Mouse (Mus musculus): Measurements from ENCODE around the gene Naa35. TPM values are rescaled to one million over a fixed set of nuclear protein-coding genes. Genes with fewer than 3 reads are reported as not detected.

Naa35 gene
- polyA plus RNA-seq, 1 experiment from 2014 or later, result 179 TPM

DNA sequence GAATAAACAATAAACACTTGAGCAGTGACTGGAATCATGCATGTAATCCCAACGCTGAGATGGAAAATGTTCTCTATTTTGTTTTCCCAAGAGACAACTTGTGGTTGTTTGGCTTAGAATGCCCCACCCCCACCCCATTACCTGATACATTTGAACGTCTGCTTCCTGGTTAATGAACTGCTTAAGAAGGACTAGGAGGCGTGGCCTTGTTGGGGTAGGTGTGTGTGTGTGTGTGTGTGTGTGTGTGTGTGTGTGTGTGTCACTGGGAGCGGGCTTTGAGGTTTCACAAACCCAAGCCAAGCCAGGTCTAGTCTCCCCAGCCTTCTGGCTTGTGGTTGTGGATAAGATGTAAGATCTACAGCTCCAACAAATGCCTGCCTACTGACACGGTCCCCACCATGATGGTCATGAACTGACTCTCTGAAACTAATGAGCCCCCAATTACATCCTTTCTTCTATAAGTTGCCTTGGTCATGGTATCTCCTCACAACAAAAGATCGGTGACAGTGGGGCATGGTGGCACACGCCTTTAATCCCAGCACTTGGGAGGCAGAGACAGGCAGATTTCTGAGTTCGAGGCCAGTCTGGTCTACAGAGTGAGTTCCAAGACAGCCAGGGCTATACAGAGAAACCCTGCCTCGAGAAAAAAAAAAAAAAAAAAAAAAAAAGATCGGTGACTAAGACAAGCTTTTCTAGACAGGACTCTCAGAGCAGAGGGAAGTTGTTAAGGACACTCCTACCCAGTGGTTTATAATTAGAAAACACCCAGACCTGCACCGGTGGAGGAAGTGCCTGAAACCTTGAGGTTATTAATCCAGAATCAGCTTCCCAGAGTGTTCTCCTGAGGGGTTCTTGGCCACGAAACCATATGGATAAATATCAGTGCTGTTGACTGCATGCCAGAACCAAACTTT lies 91.5 kb downstream of the Naa35 start:
- no peak for ATAC-seq
- no peak overlapping the region for H3K4me3 ChIP-seq
- H3K27me3 ChIP-seq, result no peaks in the 10 kb centered on the region
- peak overlapping the region; percentile 82; the same call in 1 of the 2 replicates for H3K4me2 ChIP-seq
- no peak overlapping the region for H3K9ac ChIP-seq
- no peak overlapping the region for H3K27ac ChIP-seq
- H3K9me3 ChIP-seq (replicated peaks), result no peaks in the 10 kb centered on the region
- peaks cover 22% of the 10 kb centered on the region for H3K4me1 ChIP-seq
- H3K36me3 ChIP-seq (ENCODE audit: poor library complexity, severe bottlenecking), result no peaks in the 10 kb centered on the region
- WGBS, result 82% methylated on average over 12 of the region's 12 CpGs

- no peaks in the 10 kb centered on the region for H3K9me3 ChIP-seq (replicated peaks)
- H3K4me3 ChIP-seq, result no peak overlapping the region
- H3K36me3 ChIP-seq (ENCODE audit: poor library complexity, severe bottlenecking), result no peaks in the 10 kb centered on the region
- no peak overlapping the region for H3K9ac ChIP-seq
- 62% methylated on average over 4 of the region's 4 CpGs for WGBS
- no peaks in the 10 kb centered on the region for H3K27me3 ChIP-seq
- no peak overlapping the region for H3K27ac ChIP-seq
- ATAC-seq, result no peak
- H3K4me1 ChIP-seq, result peaks cover 2% of the 10 kb centered on the region
- H3K4me2 ChIP-seq, result no peak overlapping the region
These were observed 94.2 kb downstream of the Naa35 start for GRCm38 (mm10) chr13:59679306-59679705.

DNA sequence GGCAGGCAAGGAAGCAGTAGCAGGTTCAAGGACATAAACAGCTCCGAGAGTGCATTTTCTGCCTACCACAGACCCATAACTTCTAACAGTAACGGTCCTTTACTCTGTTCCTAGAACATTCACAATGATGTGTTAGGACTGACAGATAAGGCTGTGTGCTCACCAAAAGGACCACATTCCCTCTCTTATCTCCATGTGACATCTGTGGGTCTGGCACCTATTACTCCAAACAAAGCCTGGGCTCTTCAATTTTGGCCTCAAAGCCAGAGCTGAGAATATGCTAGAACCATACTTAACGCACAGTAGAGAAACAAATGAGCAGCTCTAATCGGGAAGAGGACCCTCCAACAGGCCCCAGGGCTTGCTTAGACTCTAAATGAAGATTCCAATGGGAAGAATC lies 94.8 kb downstream of the Naa35 start:
- H3K27me3 ChIP-seq, result no peaks in the 10 kb centered on the region
- H3K36me3 ChIP-seq (ENCODE audit: poor library complexity, severe bottlenecking), result no peaks in the 10 kb centered on the region

GRCm38 (mm10) chr13:59682629-59683028 lies 97.6 kb downstream of the Naa35 start:
- Histone ChIP-seq H3K9me3 (replicated peaks) (no peaks in the 10 kb centered on the region), H3K4me2 (no peak overlapping the region)
- WGBS, result 40% methylated on average over 7 of the region's 7 CpGs

More for the DNA sequence above, 94.8 kb downstream of the Naa35 start:
- Histone ChIP-seq H3K4me2 (no peak overlapping the region), H3K4me3 (no peak overlapping the region), H3K9ac (no peak overlapping the region), H3K9me3 (replicated peaks) (no peaks in the 10 kb centered on the region), H3K4me1 (no peaks in the 10 kb centered on the region), H3K27ac (no peak overlapping the region)
- no peak for ATAC-seq
- WGBS, result 79% methylated on average over 4 of the region's 4 CpGs

GRCm38 (mm10) chr13:59685236-59685635 lies 100.2 kb downstream of the Naa35 start:
- Histone ChIP-seq H3K4me1 (no peaks in the 10 kb centered on the region), H3K36me3 (ENCODE audit: poor library complexity, severe bottlenecking) (no peaks in the 10 kb centered on the region), H3K27me3 (no peaks in the 10 kb centered on the region), H3K9ac (no peak overlapping the region), H3K4me3 (no peak overlapping the region), H3K9me3 (replicated peaks) (no peaks in the 10 kb centered on the region), H3K27ac (no peak overlapping the region), H3K4me2 (no peak overlapping the region)
- WGBS, result 92% methylated on average over 3 of the region's 3 CpGs
- no peak for ATAC-seq

More at GRCm38 (mm10) chr13:59682629-59683028, 97.6 kb downstream of the Naa35 start:
- no peak for ATAC-seq
- H3K27ac ChIP-seq, result no peak overlapping the region
- H3K9ac ChIP-seq, result no peak overlapping the region
- no peaks in the 10 kb centered on the region for H3K4me1 ChIP-seq
- H3K36me3 ChIP-seq (ENCODE audit: poor library complexity, severe bottlenecking), result no peaks in the 10 kb centered on the region
- H3K4me3 ChIP-seq, result no peak overlapping the region
- H3K27me3 ChIP-seq, result no peaks in the 10 kb centered on the region

Other genes starting within 250 kb of the Naa35 start
- gene Agtpbp1, start within 50 bp of the Naa35 start, polyA plus RNA-seq (2015; fragmentation: Nextera tagmentation; extraction: Ambion mirVana), result 30.1 and 35.7 TPM in 2 replicates
- 76.4 and 80.6 TPM in 2 replicates for gene Golm1, start 90.6 kb downstream of the Naa35 start, polyA plus RNA-seq (2015; fragmentation: Nextera tagmentation; extraction: Ambion mirVana)
- not detected in 2 replicates for gene 4921517D22Rik, start 108.8 kb downstream of the Naa35 start, polyA plus RNA-seq (2015; fragmentation: Nextera tagmentation; extraction: Ambion mirVana)
- 0.05 TPM in 1 of 2 replicates, not detected in the other for gene Spata31d1a, start 125.1 kb downstream of the Naa35 start, polyA plus RNA-seq (2015; fragmentation: Nextera tagmentation; extraction: Ambion mirVana)
- not detected in 2 replicates for gene Spata31d1b, start 127.0 kb downstream of the Naa35 start, polyA plus RNA-seq (2015; fragmentation: Nextera tagmentation; extraction: Ambion mirVana)
- not detected in 2 replicates for gene Spata31d1d, start 146.5 kb downstream of the Naa35 start, polyA plus RNA-seq (2015; fragmentation: Nextera tagmentation; extraction: Ambion mirVana)
- not detected in 2 replicates for gene 1700014D04Rik, start 161.5 kb downstream of the Naa35 start, polyA plus RNA-seq (2015; fragmentation: Nextera tagmentation; extraction: Ambion mirVana)
- gene Isca1, start 184.6 kb downstream of the Naa35 start, polyA plus RNA-seq (2015; fragmentation: Nextera tagmentation; extraction: Ambion mirVana), result 115 and 119 TPM in 2 replicates
- not detected in 2 replicates for gene Gm49354, start 197.0 kb downstream of the Naa35 start, polyA plus RNA-seq (2015; fragmentation: Nextera tagmentation; extraction: Ambion mirVana)
- gene Tut7, start 237.9 kb downstream of the Naa35 start, polyA plus RNA-seq (2015; fragmentation: Nextera tagmentation; extraction: Ambion mirVana), result 48.2 and 56.5 TPM in 2 replicates

All from forebrain, embryonic 13.5 days (tissue).